Comparison of ENCODE assay signal across 11 mouse cellular contexts in the genomic region with DNA sequence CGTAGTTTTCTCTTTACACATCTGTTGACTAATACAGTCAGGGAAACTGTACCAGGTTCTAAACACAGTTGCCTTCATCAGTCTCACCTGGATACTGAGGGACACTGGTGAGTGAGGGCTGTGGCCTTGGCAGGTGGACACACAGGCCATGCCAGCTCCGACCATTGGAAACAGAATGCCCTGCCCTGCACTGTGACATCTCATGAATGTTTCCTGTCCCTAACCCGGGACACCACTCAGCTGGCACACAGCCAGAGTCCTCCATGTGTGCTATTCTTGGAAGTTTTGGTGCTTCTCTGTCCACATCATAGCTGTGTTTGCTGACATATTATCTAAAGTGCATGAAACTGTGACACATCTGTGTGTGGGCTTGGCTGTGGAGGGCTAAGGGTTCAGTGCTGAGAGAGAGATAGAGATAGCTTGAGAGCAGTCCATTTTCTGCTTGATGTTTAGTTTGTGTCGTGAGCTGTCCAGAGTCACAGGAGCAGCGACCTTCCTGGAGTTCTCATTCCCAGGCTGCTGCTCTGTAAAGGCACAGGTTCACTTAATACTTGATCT. TPM values are rescaled to one million over a fixed set of nuclear protein-coding genes. Genes with fewer than 3 reads are reported as not detected.
DNase-seq lines count a peak whose midpoint lies in the region; ATAC-seq and TF ChIP-seq lines count a peak whose summit lies in the region.
"Had no signal": no experiment of that assay in that cellular context is flagged by ENCODE, and none has a peak within 500 bp of the region (broad histone marks: within the 10 kb centered on the region; RNA-seq: fewer than 3 reads in every experiment).

No protein-coding gene starts in this region.

- no peaks in the 10 kb centered on the region for H3K79me2 ChIP-seq in heart, adult 2 months (replicated peaks; ENCODE audit: control insufficient read depth, insufficient read depth, low read length)
- peaks cover 17% of the 10 kb centered on the region for H3K79me2 ChIP-seq in myocyte (ENCODE audit: control insufficient read depth, insufficient read depth)

- WGBS in heart, adult 2 months, result 15% methylated on average over 5 of the region's 5 CpGs
- 32% methylated on average over 5 of the region's 5 CpGs for WGBS in heart, embryonic 13.5 days

- DNase-seq in heart, adult 2 months, result peak; percentile 51 to 55
- no peak for DNase-seq in heart, adult 9 months (ENCODE audit: low spot score in 2 of 2)
- no peak for DNase-seq in thymus, postnatal 25 days
- DNase-seq: thymus, postnatal 4 days had no signal

- no peak for TF ChIP-seq EP300 in heart, adult 2 months (IDR thresholded peaks at IDR 0.05; ENCODE audit: insufficient read depth, low read depth, low read length)

- peaks cover 11% of the 10 kb centered on the region; the same call in 1 of the 2 replicates for H3K36me3 ChIP-seq in heart, adult 2 months (ENCODE audit: control insufficient read depth, insufficient read depth, low read length)
- H3K36me3 ChIP-seq in megakaryocyte, embryonic 14.5 days (replicated peaks; ENCODE audit: low read length), result peaks cover 87% of the 10 kb centered on the region
- H3K36me3 ChIP-seq in heart, embryonic 13.5 days, result peaks cover 73% of the 10 kb centered on the region
- peaks cover 25% of the 10 kb centered on the region for H3K36me3 ChIP-seq in myocyte (ENCODE audit: control insufficient read depth, insufficient read depth)

- no peak for ATAC-seq in megakaryocyte, adult 5-6 weeks (ENCODE audit: poor library complexity, severe bottlenecking)
- ATAC-seq in heart, embryonic 13.5 days (ENCODE audit: extremely low read depth, insufficient number of reproducible peaks, low FRiP score, low TSS enrichment), result 0 out of 2 replicates have a peak, but pooled peaks have one; percentile 16
- ATAC-seq: activated CD4-positive, CD25-positive, alpha-beta regulatory T cell, adult 4 months; intestine, embryonic 16.5 days had no signal

- H3ac ChIP-seq in myocyte (ENCODE audit: control insufficient read depth, insufficient read length), result no peak overlapping the region

- H3K27ac ChIP-seq in heart, adult 2 months, result peak overlapping the region; percentile 18; the same call in 1 of the 2 replicates
- H3K27ac ChIP-seq in heart, embryonic 13.5 days (replicated peaks), result peak overlapping the region; percentile 79
- H3K27ac ChIP-seq: liver, embryonic 15.5 days had no signal

- no peaks in the 10 kb centered on the region for H3K27me3 ChIP-seq in heart, adult 2 months (ENCODE audit: control insufficient read depth, insufficient read depth, low read length)
- H3K27me3 ChIP-seq in megakaryocyte, embryonic 14.5 days (replicated peaks), result no peaks in the 10 kb centered on the region
- no peaks in the 10 kb centered on the region for H3K27me3 ChIP-seq in heart, embryonic 13.5 days (replicated peaks)
- H3K27me3 ChIP-seq in myocyte (ENCODE audit: control insufficient read depth, insufficient read depth, insufficient read length), result no peaks in the 10 kb centered on the region
- H3K27me3 ChIP-seq: liver, embryonic 15.5 days had no signal

- no peak overlapping the region for H3K9ac ChIP-seq in heart, adult 2 months (ENCODE audit: low read depth, low read length)
- H3K9ac ChIP-seq in heart, embryonic 13.5 days, result 0 out of 2 replicates have a peak overlapping the region, but pooled peaks have one; percentile 28
- H3K9ac ChIP-seq: liver, embryonic 15.5 days had no signal

- H3K9me3 ChIP-seq in megakaryocyte, embryonic 14.5 days, result no peaks in the 10 kb centered on the region
- no peaks in the 10 kb centered on the region for H3K9me3 ChIP-seq in heart, embryonic 13.5 days
- H3K9me3 ChIP-seq: liver, embryonic 15.5 days had no signal

- peaks cover 30% of the 10 kb centered on the region for H3K4me1 ChIP-seq in heart, adult 2 months (ENCODE audit: control insufficient read depth, insufficient read depth, low read length)
- H3K4me1 ChIP-seq in megakaryocyte, embryonic 14.5 days, result peaks cover 99% of the 10 kb centered on the region
- peaks cover 39% of the 10 kb centered on the region for H3K4me1 ChIP-seq in heart, embryonic 13.5 days

- H3K4me3 ChIP-seq in heart, adult 2 months, result no peak overlapping the region
- H3K4me3 ChIP-seq in megakaryocyte, embryonic 14.5 days (replicated peaks), result peak overlapping the region; percentile 75
- H3K4me3 ChIP-seq in heart, embryonic 13.5 days, result no peak overlapping the region
- no peak overlapping the region for H3K4me3 ChIP-seq in myocyte
- H3K4me3 ChIP-seq: liver, embryonic 15.5 days had no signal

- intact Hi-C loops in heart, adult 2 months (cut with DNase I), result no loop called here

- TF ChIP-seq CTCF in heart, adult 2 months (IDR thresholded peaks at IDR 0.05), result no peak

- peak overlapping the region; percentile 18; the same call in 1 of the 2 replicates for H3K4me2 ChIP-seq in heart, embryonic 13.5 days
- H3K4me2 ChIP-seq in myocyte (ENCODE audit: low read depth), result peak overlapping the region; percentile 22
- H3K4me2 ChIP-seq: liver, embryonic 15.5 days had no signal

- no peak for TF ChIP-seq POLR2A in heart, adult 2 months (IDR thresholded peaks at IDR 0.05; ENCODE audit: insufficient read depth, low read depth, low read length)
- peak; percentile 22 for TF ChIP-seq POLR2A in myocyte (IDR thresholded peaks at IDR 0.05; ENCODE audit: insufficient read length, low read depth)

TF ChIP-seq in myocyte, 11 proteins besides CTCF, POLR2A, EP300 and RAD21:
- no peak for TF ChIP-seq TCF3 (IDR thresholded peaks at IDR 0.05; ENCODE audit: insufficient read length, low read depth)
- no peak for TF ChIP-seq CEBPB (IDR thresholded peaks at IDR 0.05; ENCODE audit: insufficient read depth, poor library complexity, severe bottlenecking)
- no peak for TF ChIP-seq SRF (IDR thresholded peaks at IDR 0.05; ENCODE audit: control insufficient read depth, insufficient read length, low read depth)
- no peak for TF ChIP-seq MAX (IDR thresholded peaks at IDR 0.05; ENCODE audit: low read depth)
- no peak for TF ChIP-seq E2F4 (IDR thresholded peaks at IDR 0.05; ENCODE audit: insufficient read depth)
- TF ChIP-seq MYOD1 (IDR thresholded peaks at IDR 0.05; ENCODE audit: control insufficient read depth in 1 of 3, insufficient read length in 2 of 3, low read depth in 2 of 3), result peak in 1 of 3 experiments; percentile 24
- TF ChIP-seq MYOG (IDR thresholded peaks at IDR 0.05; ENCODE audit: control insufficient read depth in 1 of 3, insufficient read depth in 1 of 3, insufficient read length in 2 of 3, low read depth in 2 of 3), result peak in 1 of 3 experiments; percentile 28
- no peak for TF ChIP-seq TCF12 (IDR thresholded peaks at IDR 0.05; ENCODE audit: insufficient read depth, poor library complexity, severe bottlenecking)
- TF ChIP-seq POLR2AphosphoS2 (IDR thresholded peaks at IDR 0.05; ENCODE audit: insufficient read length, low read depth), result peak; percentile 62
- no peak for TF ChIP-seq USF1 (IDR thresholded peaks at IDR 0.05; ENCODE audit: low read depth)
- no peak for TF ChIP-seq REST (IDR thresholded peaks at IDR 0.05; ENCODE audit: insufficient read depth, insufficient read length)

RNA-seq across cellular contexts. Expression of a gene that starts 27.7 kb away (rescaled TPM):
- 10 to 100 TPM; 21.6 to 22.5 TPM for total RNA-seq in heart, adult 2 months (2021)
- 19.3 and 20.1 TPM in 2 replicates for polyA plus RNA-seq in heart, adult 2 months (2012; rRNA removed)
- polyA plus RNA-seq in megakaryocyte, embryonic 14.5 days (2012; ENCODE audit: insufficient read depth, low replicate concordance), result 156 and 517 TPM in 2 replicates
- 82.9 and 83.8 TPM in 2 replicates for total RNA-seq in megakaryocyte, adult 5-6 weeks (2015)
- 46.3 and 55.6 TPM in 2 replicates for total RNA-seq in megakaryocyte, adult 5-6 weeks (2017)
- 13.3 and 14.7 TPM in 2 replicates for polyA plus RNA-seq in heart, embryonic 13.5 days (2015; fragmentation: Nextera tagmentation; extraction: Ambion mirVana)
- 37.4 TPM for polyA plus RNA-seq in myocyte (2012; fragmentation: generic; extraction: Trizol)

RNA-seq across cellular contexts. Expression of a gene that starts 39.0 kb away (rescaled TPM):
- 1 to 10 TPM; 9.3 TPM for total RNA-seq in heart, adult 2 months (2021)
- polyA plus RNA-seq in heart, adult 2 months (2012; rRNA removed), result 12.5 and 12.7 TPM in 2 replicates
- polyA plus RNA-seq in megakaryocyte, embryonic 14.5 days (2012; ENCODE audit: insufficient read depth, low replicate concordance), result 12.8 and 13.0 TPM in 2 replicates
- 0.78 and 1.2 TPM in 2 replicates for total RNA-seq in megakaryocyte, adult 5-6 weeks (2015)
- 0.69 and 1.8 TPM in 2 replicates for total RNA-seq in megakaryocyte, adult 5-6 weeks (2017)
- polyA plus RNA-seq in heart, embryonic 13.5 days (2015; fragmentation: Nextera tagmentation; extraction: Ambion mirVana), result 14.9 and 17.2 TPM in 2 replicates
- polyA plus RNA-seq in myocyte (2012; fragmentation: generic; extraction: Trizol), result 9.8 TPM

Comparison
In these comparisons a context has a peak if more than half of its experiments do, and no peak if none do; other contexts are left out.
1. DNase-seq: peak in heart, adult 2 months (2 of 2); none in heart, adult 9 months (0 of 2) and thymus, postnatal 25 days (single experiment).